Mouse (Mus musculus) midbrain, postnatal 0 days (tissue): ENCODE data around the gene Nfib. TPM values are rescaled to one million over a fixed set of nuclear protein-coding genes. Genes with fewer than 3 reads are reported as not detected.

Experiments
- ATAC-seq: fragments of 200-750 bp; cut with Nextera tagmentation; 2 replicates; pipeline ENCODE4 v1.8.0; 2017; ENCODE audit warnings: moderate number of reproducible peaks, mild to moderate bottlenecking, moderate TSS enrichment, moderate library complexity; ENCODE audit not compliant: low FRiP score
- DNase-seq: peaks from one replicate; pipeline ENCODE4 v3.0.0-alpha.2; 2015; ENCODE audit warnings: low spot score
- H3K27ac ChIP-seq: fragments of 300-500 bp; sonication (generic); 2 replicates; pipeline ENCODE4 v1.5.1; 2014; ENCODE audit warnings: low read depth, mild to moderate bottlenecking, low read length, mixed read lengths
- H3K27me3 ChIP-seq: fragments of 300-500 bp; sonication (generic); 2 replicates; pipeline ENCODE4 v1.6.1; 2014; ENCODE audit warnings: low read length, control low read depth, mixed read lengths; ENCODE audit not compliant: insufficient read depth
- H3K36me3 ChIP-seq: fragments of 300-500 bp; sonication (generic); 2 replicates; pipeline ENCODE4 v1.6.1; 2014; ENCODE audit warnings: low read length, control low read depth, mixed read lengths; ENCODE audit not compliant: insufficient read depth
- H3K4me1 ChIP-seq: fragments of 300-500 bp; sonication (generic); 2 replicates; pipeline ENCODE4 v1.6.1; 2014; ENCODE audit warnings: mild to moderate bottlenecking, control low read depth, antibody characterized with exemption, low read length, mixed read lengths; ENCODE audit not compliant: insufficient read depth
- H3K4me2 ChIP-seq: fragments of 300-500 bp; sonication (generic); 2 replicates; pipeline ENCODE4 v1.6.1; 2014; ENCODE audit warnings: low read depth, mild to moderate bottlenecking, low read length, mixed read lengths; ENCODE audit not compliant: poor library complexity, severe bottlenecking
- H3K4me3 ChIP-seq: fragments of 300-500 bp; sonication (generic); 2 replicates; pipeline ENCODE4 v1.5.1; 2014; ENCODE audit warnings: low read depth, mild to moderate bottlenecking, low read length, moderate library complexity
- H3K9ac ChIP-seq: fragments of 300-500 bp; sonication (generic); replicated peaks from 2 replicates; pipeline ENCODE4 v1.6.1; 2014; ENCODE audit warnings: mild to moderate bottlenecking, low read length, moderate library complexity, mixed read lengths; ENCODE audit not compliant: poor library complexity, severe bottlenecking
- H3K9me3 ChIP-seq: fragments of 300-500 bp; sonication (generic); 2 replicates; pipeline ENCODE4 v1.6.1; 2016; ENCODE audit warnings: low read length, control low read depth
- CTCF ChIP-seq: IDR thresholded peaks from 2 replicates; pipeline ENCODE4 v1.5.1; 2016; ENCODE audit warnings: antibody characterized with exemption, mild to moderate bottlenecking
- WGBS: fragments of 180-500 bp; shearing (Covaris S2); extraction: QIAGEN DNeasy Blood & Tissue Kit; methylation state at CpG from one replicate; pipeline ENCODE4 v1.1.7; 2014; 5-methylcytosine and 5-hydroxymethylcytosine counted together
- polyA plus RNA-seq: library from polyadenylated mRNA; unstranded; fragments of >200 nt; fragmentation: Nextera tagmentation; extraction: Ambion mirVana; gene quantifications from 2 replicates; pipeline ENCODE4 v1.2.1, GENCODE M21; 2015
- total RNA-seq: library from RNA; depleted of rRNA; stranded (reverse); fragments of >200 nt; gene quantifications from 2 replicates; pipeline ENCODE4 v1.2.3, GENCODE M21; 2014

Gene Nfib
- total and polyA plus RNA-seq, 2 experiments from 2014 or later: 27.7 to 62.8 TPM

GRCm38 (mm10) chr4:82573291-82573605, 132.3 kb downstream of the Nfib start:
- Histone ChIP-seq H3K9me3 (no peaks in the 10 kb centered on the region), H3K4me3 (no peak overlapping the region), H3K4me1 (no peaks in the 10 kb centered on the region), H3K36me3 (no peaks in the 10 kb centered on the region), H3K27me3 (no peaks in the 10 kb centered on the region), H3K4me2 (0 out of 2 replicates have a peak overlapping the region, but pooled peaks have one; percentile 12), H3K27ac (no peak overlapping the region; the same call in 1 of the 2 replicates), H3K9ac (no peak overlapping the region)
- DNase-seq (no peak), ATAC-seq (no peak)
- WGBS: 59% methylated on average over 7 of the region's 7 CpGs
- no peak for TF ChIP-seq CTCF

GRCm38 (mm10) chr4:82572410-82573290, 132.9 kb downstream of the Nfib start:
- no peak for TF ChIP-seq CTCF
- no peak overlapping the region for H3K27ac ChIP-seq
- no peak overlapping the region for H3K4me3 ChIP-seq
- 0 out of 2 replicates have a peak overlapping the region, but pooled peaks have one; percentile 12 for H3K4me2 ChIP-seq
- H3K9ac ChIP-seq: no peak overlapping the region
- no peak; the same call in 1 of the 2 replicates for ATAC-seq
- no peaks in the 10 kb centered on the region for H3K4me1 ChIP-seq
- WGBS: 51% methylated on average over 13 of the region's 13 CpGs
- no peak for DNase-seq
- H3K9me3 ChIP-seq: no peaks in the 10 kb centered on the region
- H3K36me3 ChIP-seq: no peaks in the 10 kb centered on the region
- H3K27me3 ChIP-seq: no peaks in the 10 kb centered on the region

DNA sequence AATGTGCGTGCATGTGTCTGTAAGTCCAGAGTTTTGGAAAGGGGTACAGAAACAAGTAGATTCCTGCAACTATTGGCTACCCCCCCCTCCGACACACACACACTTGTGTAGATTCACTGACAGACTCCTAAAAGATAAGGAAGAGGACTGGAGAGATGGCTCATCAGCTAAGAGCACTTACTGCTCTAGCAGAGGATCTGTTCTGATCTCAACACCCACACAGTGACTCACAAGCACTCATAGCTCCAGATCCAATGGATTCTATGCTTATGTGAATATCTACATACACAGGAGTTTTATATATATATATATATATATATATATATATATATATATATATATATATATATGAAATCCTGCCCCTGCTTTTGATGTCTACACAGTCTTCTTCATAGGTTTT, 146.7 kb downstream of the Nfib start:
- Histone ChIP-seq H3K4me1 (no peaks in the 10 kb centered on the region), H3K4me3 (no peak overlapping the region), H3K36me3 (no peaks in the 10 kb centered on the region), H3K27me3 (no peaks in the 10 kb centered on the region), H3K4me2 (no peak overlapping the region), H3K9ac (no peak overlapping the region), H3K27ac (no peak overlapping the region), H3K9me3 (no peaks in the 10 kb centered on the region)
- 96% methylated on average over 2 of the region's 2 CpGs for WGBS
- DNase-seq (no peak), ATAC-seq (no peak)
- no peak for TF ChIP-seq CTCF

GRCm38 (mm10) chr4:82555673-82556171, 149.8 kb downstream of the Nfib start:
- peak; percentile 64 for DNase-seq
- Histone ChIP-seq H3K36me3 (no peaks in the 10 kb centered on the region), H3K27ac (no peak overlapping the region), H3K4me1 (no peaks in the 10 kb centered on the region), H3K27me3 (no peaks in the 10 kb centered on the region), H3K9me3 (no peaks in the 10 kb centered on the region), H3K4me3 (no peak overlapping the region), H3K9ac (no peak overlapping the region), H3K4me2 (no peak overlapping the region)
- no peak for TF ChIP-seq CTCF
- 68% methylated on average over 16 of the region's 16 CpGs for WGBS
- no peak for ATAC-seq

- Histone ChIP-seq H3K4me1 (no peaks in the 10 kb centered on the region), H3K4me3 (no peak overlapping the region), H3K27me3 (no peaks in the 10 kb centered on the region), H3K4me2 (no peak overlapping the region), H3K27ac (no peak overlapping the region), H3K9me3 (no peaks in the 10 kb centered on the region), H3K36me3 (no peaks in the 10 kb centered on the region), H3K9ac (no peak overlapping the region)
- no peak for ATAC-seq
- no peak for TF ChIP-seq CTCF
- no peak for DNase-seq
- WGBS: 74% methylated on average over 3 of the region's 3 CpGs
Observed at GRCm38 (mm10) chr4:82553658-82554057, 151.9 kb downstream of the Nfib start.

DNA sequence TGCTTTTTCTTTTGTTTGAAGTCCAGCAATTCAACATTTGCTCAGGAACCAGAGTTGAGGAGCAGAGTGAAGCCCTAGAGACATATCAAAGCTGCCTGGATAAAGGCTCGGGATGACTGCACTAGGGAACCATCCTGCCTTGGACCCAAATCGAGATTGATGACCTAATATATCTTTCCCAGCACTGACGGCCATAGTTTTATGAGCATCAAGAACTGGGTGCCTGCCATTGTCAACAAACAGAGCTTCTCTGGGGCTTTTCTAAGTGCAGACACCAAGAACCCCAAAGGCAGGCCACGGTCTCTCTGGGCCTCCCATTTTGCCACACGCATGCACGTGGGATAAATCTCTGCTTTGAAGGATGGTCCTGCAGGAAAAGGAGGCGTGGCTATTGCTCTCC, 153.3 kb downstream of the Nfib start:
- WGBS: 81% methylated on average over 7 of the region's 7 CpGs
- TF ChIP-seq CTCF: no peak
- H3K9me3 ChIP-seq: no peaks in the 10 kb centered on the region
- H3K9ac ChIP-seq: no peak overlapping the region
- H3K4me2 ChIP-seq: no peak overlapping the region
- ATAC-seq (no peak), DNase-seq (no peak)
- H3K27ac ChIP-seq: no peak overlapping the region
- no peaks in the 10 kb centered on the region for H3K4me1 ChIP-seq
- no peaks in the 10 kb centered on the region for H3K27me3 ChIP-seq
- no peaks in the 10 kb centered on the region for H3K36me3 ChIP-seq
- H3K4me3 ChIP-seq: no peak overlapping the region
